Mouse (Mus musculus) cortical plate, adult 2 months (tissue): ENCODE results near the gene Gm10842. TPM values are rescaled to one million over a fixed set of nuclear protein-coding genes. Genes with fewer than 3 reads are reported as not detected.
"Not testable (repeated sequence)": the region's sequence is repeated elsewhere in the genome, so short reads cannot be mapped to it uniquely, and the experiment has no call there.

Experiments
- H3K27ac ChIP-seq: fragments of 200-500 bp; 2 replicates; pipeline ENCODE4 v1.5.1; 2012; ENCODE audit warnings: low read length, control low read depth, inconsistent platforms; ENCODE audit not compliant: insufficient read depth
- H3K4me1 ChIP-seq: fragments of 200-500 bp; 2 replicates; pipeline ENCODE4 v1.6.1; 2011; ENCODE audit warnings: low read length; ENCODE audit not compliant: control insufficient read depth, insufficient read depth
- H3K4me3 ChIP-seq: fragments of 200-500 bp; 2 replicates; pipeline ENCODE4 v1.5.1; 2011; ENCODE audit warnings: mild to moderate bottlenecking, low read length, control low read depth; ENCODE audit not compliant: insufficient read depth
- CTCF ChIP-seq: fragments of 200-500 bp; IDR thresholded peaks from 2 replicates; pipeline ENCODE4 v1.5.1; 2011; ENCODE audit warnings: mild to moderate bottlenecking, control low read depth, low read length; ENCODE audit not compliant: insufficient read depth; ENCODE audit errors: extremely low read depth
- POLR2A ChIP-seq: fragments of 200-500 bp; IDR thresholded peaks from 2 replicates; pipeline ENCODE4 v1.6.1; 2011; ENCODE audit warnings: mild to moderate bottlenecking, low read length, control low read depth; ENCODE audit not compliant: insufficient read depth; ENCODE audit errors: extremely low read depth
- polyA plus RNA-seq: library from polyadenylated mRNA; depleted of rRNA; stranded (reverse); fragments of >200 nt; gene quantifications from 2 replicates; pipeline ENCODE4 v1.2.3, GENCODE M21; 2012; rRNA removed

Gm10842 gene
- polyA plus RNA-seq = not detected in 2 replicates

DNA sequence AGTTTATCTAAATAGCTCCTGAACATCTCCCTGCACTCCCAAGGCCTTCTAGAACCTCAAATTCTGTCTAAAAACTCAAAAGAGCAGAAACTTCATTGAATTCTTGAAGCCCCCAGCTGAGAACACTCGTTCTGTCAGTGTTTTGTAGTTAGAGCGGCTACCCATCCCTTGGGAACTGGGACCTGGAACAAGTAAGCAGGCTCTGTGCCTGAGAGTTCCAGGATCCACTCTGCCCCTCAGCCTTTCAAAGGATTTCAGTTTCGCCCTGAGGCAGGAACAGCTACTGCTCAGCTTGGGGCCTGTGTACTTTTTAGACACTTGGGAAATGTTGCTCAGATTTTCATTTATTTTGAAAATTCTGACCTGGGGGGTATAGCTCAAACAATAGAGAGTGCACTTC lies at the start of gene Gm10842:
Gene Gm10842, plus strand, starts transcription at position 301 of the 400 bp plus-strand sequence.
- H3K27ac ChIP-seq = no peak within 1 kb of the TSS
- H3K4me1 ChIP-seq = no peaks in the 10 kb centered on the region
- H3K4me3 ChIP-seq = no peak within 1 kb of the TSS
- TF ChIP-seq CTCF = no peak
- TF ChIP-seq POLR2A = no peak

DNA sequence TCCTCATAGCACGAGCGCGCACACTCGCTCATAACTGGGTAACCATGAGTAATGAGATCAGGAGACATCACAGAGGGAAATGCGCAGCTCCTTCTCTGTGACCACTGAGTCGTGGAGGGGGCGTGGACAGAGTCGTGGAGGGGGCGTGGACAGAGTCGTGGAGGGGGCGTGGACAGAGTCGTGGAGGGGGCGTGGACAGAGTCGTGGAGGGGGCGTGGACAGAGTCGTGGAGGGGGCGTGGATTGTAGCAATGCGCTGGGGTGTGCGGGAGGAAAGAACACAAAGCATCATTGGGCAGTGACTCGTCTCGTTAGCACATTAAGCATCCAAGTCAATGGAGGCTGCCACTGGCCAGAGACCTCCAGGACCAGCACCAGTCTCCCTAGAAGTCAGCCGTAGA lies 34.2 kb upstream of the Gm10842 start:
- not testable (repeated sequence) for H3K4me3 ChIP-seq, H3K27ac ChIP-seq, H3K4me1 ChIP-seq

DNA sequence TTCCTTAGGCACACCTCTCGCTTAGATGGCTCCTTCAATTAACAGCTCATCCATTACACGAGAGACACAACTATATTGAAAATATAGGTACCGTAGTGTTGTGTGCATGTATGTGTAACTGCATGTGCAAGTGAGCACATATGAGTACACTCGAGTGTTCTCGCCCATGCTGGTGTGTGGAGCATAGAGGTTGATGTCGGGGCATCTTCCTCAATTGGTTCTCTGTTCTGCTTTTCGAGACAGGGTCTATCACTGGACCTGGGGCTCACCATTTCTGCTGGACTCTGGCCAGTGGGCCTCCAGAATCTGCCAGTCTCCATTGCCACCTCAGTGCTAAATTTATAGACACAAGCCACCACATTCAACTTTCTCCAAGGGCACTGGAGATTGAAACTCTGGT lies 28.9 kb upstream of the Gm10842 start:
- Histone ChIP-seq H3K4me1 (no peaks in the 10 kb centered on the region), H3K4me3 (no peak overlapping the region), H3K27ac (no peak overlapping the region)
- TF ChIP-seq CTCF = no peak
- TF ChIP-seq POLR2A = no peak

DNA sequence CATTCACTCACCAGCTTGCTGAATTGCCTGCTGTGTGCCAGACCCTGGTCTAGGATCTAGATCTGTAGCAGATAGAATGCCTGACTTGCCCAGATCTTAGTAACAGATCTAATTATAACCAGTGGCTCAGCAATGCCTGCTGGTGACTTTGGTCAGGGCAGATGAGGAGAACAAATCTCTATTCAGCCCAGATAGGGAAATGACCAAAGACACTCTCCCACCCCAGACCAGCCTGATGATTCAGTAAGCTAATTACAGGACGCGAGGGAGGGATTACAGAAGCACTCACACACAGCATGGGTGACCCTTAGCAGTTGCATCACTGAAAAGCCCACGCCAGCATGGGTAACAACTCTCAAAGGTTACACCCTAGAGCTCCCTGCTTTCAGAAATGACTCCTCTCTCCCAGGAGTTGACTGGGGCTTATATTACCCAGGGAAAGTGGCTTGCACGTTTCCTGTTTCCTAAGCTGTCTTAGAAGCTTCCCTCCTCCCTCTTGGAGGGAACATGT lies 26.1 kb upstream of the Gm10842 start:
- no peaks in the 10 kb centered on the region for H3K4me1 ChIP-seq

DNA sequence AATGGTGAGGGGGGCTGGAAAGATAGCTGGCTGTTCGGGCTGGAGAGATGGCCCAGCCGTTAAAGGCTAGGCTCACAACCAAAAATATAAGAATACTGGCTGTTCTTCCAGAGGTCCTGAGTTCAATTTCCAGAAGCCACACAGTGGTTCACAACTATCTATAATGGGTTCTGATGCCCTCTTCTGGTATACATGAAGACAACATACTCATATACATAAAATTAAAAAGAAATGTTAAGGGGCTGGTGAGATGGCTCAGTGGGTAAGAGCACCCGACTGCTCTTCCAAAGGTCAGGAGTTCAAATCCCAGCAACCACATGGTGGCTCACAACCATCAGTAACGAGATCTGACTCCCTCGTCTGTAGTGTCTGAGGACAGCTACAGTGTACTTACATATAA lies 24.9 kb upstream of the Gm10842 start:
- H3K4me3 ChIP-seq, H3K27ac ChIP-seq, H3K4me1 ChIP-seq: not testable (repeated sequence)

More for the DNA sequence above, 26.1 kb upstream of the Gm10842 start:
- TF ChIP-seq CTCF = no peak
- Histone ChIP-seq H3K27ac (no peak overlapping the region), H3K4me3 (no peak overlapping the region)

DNA sequence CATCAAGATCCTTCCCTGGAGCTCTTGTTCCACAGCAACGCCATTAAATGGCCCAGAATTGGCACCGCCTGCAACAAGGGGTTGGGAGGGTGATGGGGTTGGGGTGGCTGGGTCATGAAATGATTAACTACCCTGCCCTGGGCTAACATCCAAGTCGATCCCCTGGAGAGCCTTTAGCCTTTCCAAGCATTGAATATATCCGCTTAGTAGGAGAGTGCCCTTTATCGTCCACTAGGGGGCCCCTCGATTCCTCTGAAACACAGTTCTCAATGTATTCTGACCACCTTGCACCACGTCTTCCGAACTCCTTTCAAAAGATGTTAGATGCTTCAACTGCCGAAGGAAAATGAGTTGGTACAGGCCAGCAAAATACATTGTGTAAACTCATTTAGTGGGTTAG lies 22.7 kb upstream of the Gm10842 start:
- Histone ChIP-seq H3K4me3 (no peak overlapping the region), H3K4me1 (peaks cover 5% of the 10 kb centered on the region), H3K27ac (no peak overlapping the region)
- no peak for TF ChIP-seq POLR2A
- TF ChIP-seq CTCF = peak; percentile 28; the same call in 1 of the 2 replicates

DNA sequence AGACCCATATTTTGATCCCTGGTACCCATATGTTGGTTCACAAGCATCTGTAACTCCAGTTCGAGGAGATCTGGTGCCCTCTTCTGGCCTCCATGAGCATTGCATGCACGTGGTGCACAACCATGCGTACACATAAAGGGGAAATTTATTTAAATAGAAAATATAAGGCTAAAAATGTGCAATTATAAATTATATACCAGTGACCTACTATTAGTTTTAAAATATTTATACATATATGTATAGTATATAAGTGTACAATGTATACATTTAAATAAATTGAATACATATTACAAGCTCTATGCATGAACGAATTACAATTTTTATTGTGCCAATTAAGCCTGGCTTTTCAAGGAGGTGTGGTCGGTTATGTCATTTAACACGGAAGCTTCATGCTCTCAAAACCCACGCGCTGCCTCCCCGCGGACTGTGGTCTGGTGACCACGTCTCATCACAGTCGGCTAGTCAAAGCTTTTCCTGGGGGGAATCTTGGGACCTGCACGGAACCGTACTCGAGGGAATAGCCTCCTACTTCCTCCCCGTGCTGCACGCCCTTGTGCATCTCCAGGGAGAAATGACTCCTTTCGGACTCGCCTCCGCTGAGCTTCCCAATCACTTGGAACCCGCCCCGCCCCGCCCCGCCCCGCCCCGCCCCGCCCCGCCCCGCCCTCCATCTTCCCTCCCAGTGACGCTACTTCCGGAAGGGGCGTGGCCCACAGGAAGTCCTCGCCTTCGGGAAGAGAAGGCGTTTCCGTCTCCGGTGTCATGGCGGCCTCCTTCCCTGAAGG lies 20.8 kb upstream of the Gm10842 start, which contains the start of gene Mettl2:
Gene Mettl2, plus strand, starts transcription at position 691 of the 785 bp plus-strand sequence.
- H3K4me1 ChIP-seq = peaks cover 5% of the 10 kb centered on the region

DNA sequence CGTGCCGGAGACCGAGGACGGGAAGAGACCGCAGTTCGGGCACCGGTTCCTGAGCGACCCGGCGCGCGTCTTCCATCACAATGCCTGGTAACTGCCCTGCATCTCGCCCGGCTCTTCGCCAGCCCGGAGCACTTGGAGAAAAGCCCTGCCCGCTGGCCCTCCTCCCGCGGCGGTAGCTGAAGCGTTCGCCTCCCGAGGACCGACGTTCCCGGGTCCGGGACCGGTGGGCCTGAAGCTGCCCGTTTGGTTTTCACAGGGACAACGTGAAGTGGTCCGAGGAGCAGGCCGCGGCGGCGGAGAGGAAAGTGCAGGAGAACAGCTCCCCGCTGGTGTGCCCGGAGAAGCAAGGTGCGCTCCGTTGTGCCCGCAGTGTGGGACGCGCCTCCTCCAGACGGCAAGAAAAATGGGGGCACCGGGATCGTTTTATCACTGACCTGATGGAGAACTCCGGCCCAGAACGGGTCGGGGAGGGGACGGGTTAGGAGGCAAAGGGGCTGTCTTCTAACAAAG lies 20.1 kb upstream of the Gm10842 start:
- peak overlapping the region; percentile 72 for H3K4me3 ChIP-seq
- H3K27ac ChIP-seq = no peak overlapping the region
- H3K4me1 ChIP-seq = peaks cover 5% of the 10 kb centered on the region
- TF ChIP-seq CTCF = no peak
- TF ChIP-seq POLR2A = no peak

More for the DNA sequence above, 20.8 kb upstream of the Gm10842 start, which contains the start of gene Mettl2:
- peak within 1 kb of the TSS; percentile 72 for H3K4me3 ChIP-seq
- H3K27ac ChIP-seq = no peak within 1 kb of the TSS
- peak; percentile 79 for TF ChIP-seq CTCF
- TF ChIP-seq POLR2A = peak; percentile 93

DNA sequence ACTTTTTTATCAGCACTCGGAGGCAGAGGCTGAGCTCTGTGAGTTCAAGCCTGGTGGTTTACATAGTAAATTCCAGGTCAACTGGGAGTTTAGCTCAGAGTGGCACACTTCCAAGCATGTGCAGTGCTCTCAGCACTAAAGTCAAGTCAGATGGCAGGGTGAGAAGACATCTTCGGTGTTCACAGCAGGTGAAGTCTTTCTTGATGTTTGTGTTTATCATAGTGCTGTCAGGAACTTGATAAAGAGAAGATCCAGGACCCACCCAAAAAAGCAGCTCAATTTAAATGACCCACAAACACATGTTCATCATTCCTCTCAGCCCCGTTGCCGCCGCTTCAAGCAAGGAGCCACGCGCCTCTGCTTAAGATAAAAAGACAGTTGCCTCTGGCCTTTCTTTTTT lies 11.0 kb upstream of the Gm10842 start:
- TF ChIP-seq POLR2A (no peak), CTCF (no peak)
- H3K4me3 ChIP-seq = no peak overlapping the region
- no peaks in the 10 kb centered on the region for H3K4me1 ChIP-seq
- H3K27ac ChIP-seq = no peak overlapping the region

DNA sequence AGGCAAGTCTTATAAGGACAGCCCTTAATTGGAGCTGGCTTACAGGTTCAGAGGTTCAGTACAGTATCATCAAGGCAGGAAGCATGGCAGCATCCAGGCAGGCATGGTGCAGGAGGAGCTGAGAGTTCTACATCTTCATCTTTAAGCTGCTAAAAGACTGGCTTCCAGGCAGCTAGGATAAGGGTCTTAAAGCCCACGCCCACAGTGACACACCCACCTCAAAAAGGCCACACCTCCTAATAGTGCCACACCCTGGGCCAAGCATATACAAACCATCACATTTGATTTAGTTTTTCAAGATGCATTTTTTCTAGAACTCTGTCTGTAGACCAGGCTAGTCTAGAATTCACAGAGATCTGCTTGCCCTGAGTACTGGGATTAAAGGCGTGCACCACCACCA lies 9.4 kb upstream of the Gm10842 start:
- not testable (repeated sequence) for H3K27ac ChIP-seq, H3K4me3 ChIP-seq, H3K4me1 ChIP-seq

DNA sequence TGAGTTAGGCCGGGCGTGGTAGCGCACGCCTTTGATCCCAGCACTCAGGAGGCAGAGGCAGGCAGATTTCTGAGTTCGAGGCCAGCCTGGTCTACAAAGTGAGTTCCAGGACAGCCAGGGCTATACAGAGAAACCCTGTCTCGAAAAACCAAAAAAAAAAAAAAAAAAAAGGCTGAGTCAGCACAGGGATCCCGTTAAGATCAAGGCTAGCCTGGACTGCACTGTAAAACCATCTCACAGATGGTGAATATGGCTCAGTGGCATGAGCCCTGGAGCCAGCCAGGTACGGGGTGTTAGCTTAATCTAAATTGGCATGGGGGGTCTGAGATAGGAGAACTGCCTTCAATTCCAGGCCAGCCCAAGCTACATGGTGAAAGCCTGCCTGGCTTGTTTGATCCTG lies 6.2 kb upstream of the Gm10842 start:
- H3K4me3 ChIP-seq, H3K4me1 ChIP-seq, H3K27ac ChIP-seq: not testable (repeated sequence)
